Mouse (Mus musculus) hindbrain, embryonic 15.5 days (tissue): ENCODE results near the gene Sbp. TPM values are rescaled to one million over a fixed set of nuclear protein-coding genes. Genes with fewer than 3 reads are reported as not detected.
"Not testable (repeated sequence)": the region's sequence is repeated elsewhere in the genome, so short reads cannot be mapped to it uniquely, and the experiment has no call there.

ENCODE experiments used
- ATAC-seq: fragments of 200-750 bp; cut with Nextera tagmentation; 2 replicates; pipeline ENCODE4 v1.8.0; 2017; ENCODE audit warnings: low read depth, moderate number of reproducible peaks, moderate TSS enrichment; ENCODE audit not compliant: low FRiP score
- H3K27ac ChIP-seq: fragments of 300-500 bp; sonication (generic); replicated peaks from 2 replicates; pipeline ENCODE4 v1.5.1; 2015; ENCODE audit warnings: mild to moderate bottlenecking, inconsistent platforms
- H3K27me3 ChIP-seq: fragments of 300-500 bp; sonication (generic); 2 replicates; pipeline ENCODE4 v1.6.1; 2015; ENCODE audit warnings: control low read depth, inconsistent platforms
- H3K36me3 ChIP-seq: fragments of 300-500 bp; sonication (generic); 2 replicates; pipeline ENCODE4 v1.6.1; 2015; ENCODE audit warnings: control low read depth, inconsistent platforms
- H3K4me1 ChIP-seq: fragments of 300-500 bp; sonication (generic); replicated peaks from 2 replicates; pipeline ENCODE4 v1.6.1; 2015; ENCODE audit warnings: control low read depth, inconsistent platforms
- H3K4me2 ChIP-seq: fragments of 300-500 bp; sonication (generic); 2 replicates; pipeline ENCODE4 v1.6.1; 2015; ENCODE audit warnings: moderate library complexity, mild to moderate bottlenecking, inconsistent platforms
- H3K4me3 ChIP-seq: fragments of 300-500 bp; sonication (generic); 2 replicates; pipeline ENCODE4 v1.5.1; 2015; ENCODE audit warnings: mild to moderate bottlenecking, inconsistent platforms
- H3K9ac ChIP-seq: fragments of 300-500 bp; sonication (generic); 2 replicates; pipeline ENCODE4 v1.6.1; 2015; ENCODE audit warnings: inconsistent platforms
- H3K9me3 ChIP-seq: fragments of 300-500 bp; sonication (generic); 2 replicates; pipeline ENCODE4 v1.6.1; 2016; ENCODE audit warnings: control low read depth, inconsistent platforms
- WGBS: fragments of 180-500 bp; shearing (Covaris S2); methylation state at CpG from one replicate; pipeline ENCODE4 v1.1.7; 2015; 5-methylcytosine and 5-hydroxymethylcytosine counted together
- polyA plus RNA-seq: library from polyadenylated mRNA; unstranded; fragments of >200 nt; fragmentation: Nextera tagmentation; extraction: Ambion mirVana; gene quantifications from 2 replicates; pipeline ENCODE4 v1.2.1, GENCODE M21; 2015

Gene Sbp
- polyA plus RNA-seq: not detected in 2 replicates

- ATAC-seq: no peak
Observed at GRCm38 (mm10) chr17:23941372-23941771, at the start of gene Sbp. TSS of gene Sbp (plus strand) at chr17:23941672.

GRCm38 (mm10) chr17:23917158-23917557, 24.3 kb upstream of the Sbp start, which contains the start of gene Dcpp3:
TSS of gene Dcpp3 (plus strand) at chr17:23917458.
- H3K27ac ChIP-seq, H3K4me1 ChIP-seq, H3K4me2 ChIP-seq, H3K27me3 ChIP-seq, H3K4me3 ChIP-seq, ATAC-seq, H3K36me3 ChIP-seq, H3K9me3 ChIP-seq, H3K9ac ChIP-seq: not testable (repeated sequence)
- WGBS: 68% methylated on average over 4 of the region's 4 CpGs

More at GRCm38 (mm10) chr17:23941372-23941771, at the start of gene Sbp:
- Histone ChIP-seq H3K36me3 (no peaks in the 10 kb centered on the region), H3K27ac (no peak within 1 kb of the TSS), H3K9me3 (no peaks in the 10 kb centered on the region), H3K4me1 (no peaks in the 10 kb centered on the region), H3K4me3 (no peak within 1 kb of the TSS), H3K9ac (no peak within 1 kb of the TSS), H3K27me3 (no peaks in the 10 kb centered on the region), H3K4me2 (no peak within 1 kb of the TSS)

GRCm38 (mm10) chr17:23924531-23925007, 16.9 kb upstream of the Sbp start:
- ATAC-seq: peak; percentile 98
- peaks cover 14% of the 10 kb centered on the region for H3K4me1 ChIP-seq
- no peaks in the 10 kb centered on the region for H3K36me3 ChIP-seq
- peak overlapping the region; percentile 74 for H3K4me3 ChIP-seq
- under 1% methylated on average over 29 of the region's 29 CpGs for WGBS
- H3K4me2 ChIP-seq: peak overlapping the region; percentile 93
- no peaks in the 10 kb centered on the region for H3K27me3 ChIP-seq
- H3K9ac ChIP-seq: peak overlapping the region; percentile 59
- no peaks in the 10 kb centered on the region for H3K9me3 ChIP-seq
- H3K27ac ChIP-seq: peak overlapping the region; percentile 93

- peak; percentile 86 for ATAC-seq
- Histone ChIP-seq H3K4me1 (peaks cover 14% of the 10 kb centered on the region), H3K36me3 (no peaks in the 10 kb centered on the region), H3K27ac (peak overlapping the region; percentile 93), H3K27me3 (no peaks in the 10 kb centered on the region), H3K4me3 (peak overlapping the region; percentile 74), H3K9me3 (no peaks in the 10 kb centered on the region), H3K9ac (peak overlapping the region; percentile 59), H3K4me2 (peak overlapping the region; percentile 93)
- WGBS: under 1% methylated on average over 14 of the region's 14 CpGs
Observed at GRCm38 (mm10) chr17:23925090-23925493, 16.4 kb upstream of the Sbp start.

GRCm38 (mm10) chr17:23931157-23931556, 10.3 kb upstream of the Sbp start:
- Histone ChIP-seq H3K36me3 (no peaks in the 10 kb centered on the region), H3K27me3 (no peaks in the 10 kb centered on the region), H3K27ac (no peak overlapping the region), H3K4me2 (no peak overlapping the region), H3K9ac (no peak overlapping the region), H3K4me3 (no peak overlapping the region), H3K9me3 (no peaks in the 10 kb centered on the region), H3K4me1 (no peaks in the 10 kb centered on the region)
- no peak for ATAC-seq
- WGBS: 86% methylated on average over 5 of the region's 5 CpGs

GRCm38 (mm10) chr17:23947486-23947885, 6.0 kb downstream of the Sbp start:
- not testable (repeated sequence) for H3K9me3 ChIP-seq, H3K4me1 ChIP-seq, H3K9ac ChIP-seq, H3K4me3 ChIP-seq, H3K27me3 ChIP-seq, H3K36me3 ChIP-seq, ATAC-seq, H3K4me2 ChIP-seq, H3K27ac ChIP-seq
- 84% methylated on average over 4 of the region's 4 CpGs for WGBS

GRCm38 (mm10) chr17:23949068-23949467, 7.6 kb downstream of the Sbp start:
- ATAC-seq: no peak
- 95% methylated on average over 2 of the region's 2 CpGs for WGBS
- Histone ChIP-seq H3K4me3 (no peak overlapping the region), H3K9me3 (no peaks in the 10 kb centered on the region), H3K27me3 (no peaks in the 10 kb centered on the region), H3K4me2 (no peak overlapping the region), H3K9ac (no peak overlapping the region), H3K4me1 (no peaks in the 10 kb centered on the region), H3K27ac (no peak overlapping the region), H3K36me3 (no peaks in the 10 kb centered on the region)

- WGBS: 76% methylated on average over 4 of the region's 4 CpGs
- H3K4me1 ChIP-seq, H3K4me2 ChIP-seq, H3K36me3 ChIP-seq, H3K4me3 ChIP-seq, ATAC-seq, H3K9me3 ChIP-seq, H3K27me3 ChIP-seq, H3K27ac ChIP-seq, H3K9ac ChIP-seq: not testable (repeated sequence)
Observed at GRCm38 (mm10) chr17:23950828-23951227, 9.4 kb downstream of the Sbp start.

- H3K4me3 ChIP-seq: no peak within 1 kb of the TSS
- H3K9ac ChIP-seq: no peak within 1 kb of the TSS
- H3K36me3 ChIP-seq: no peaks in the 10 kb centered on the region
- 72% methylated on average over 5 of the region's 5 CpGs for WGBS
- H3K9me3 ChIP-seq: no peaks in the 10 kb centered on the region
- H3K27ac ChIP-seq: no peak within 1 kb of the TSS
- ATAC-seq: no peak
- no peaks in the 10 kb centered on the region for H3K4me1 ChIP-seq
- H3K4me2 ChIP-seq: no peak within 1 kb of the TSS
- no peaks in the 10 kb centered on the region for H3K27me3 ChIP-seq
Observed at GRCm38 (mm10) chr17:23955174-23955573, 13.7 kb downstream of the Sbp start, which contains the start of gene Sbpl. TSS of gene Sbpl (minus strand) at chr17:23955274.

GRCm38 (mm10) chr17:23960084-23960738, 18.7 kb downstream of the Sbp start:
- 41% methylated on average over 3 of the region's 3 CpGs for WGBS

GRCm38 (mm10) chr17:23961573-23962122, 20.2 kb downstream of the Sbp start:
- H3K36me3 ChIP-seq: no peaks in the 10 kb centered on the region
- no peak overlapping the region for H3K27ac ChIP-seq
- no peak overlapping the region for H3K4me3 ChIP-seq
- no peak overlapping the region for H3K9ac ChIP-seq
- ATAC-seq: no peak
- no peaks in the 10 kb centered on the region for H3K27me3 ChIP-seq
- H3K9me3 ChIP-seq: no peaks in the 10 kb centered on the region
- 0 out of 2 replicates have a peak, but pooled peaks cover 5% of the 10 kb centered on the region for H3K4me1 ChIP-seq
- 45% methylated on average over 4 of the region's 4 CpGs for WGBS
- H3K4me2 ChIP-seq: no peak overlapping the region

More at GRCm38 (mm10) chr17:23960084-23960738, 18.7 kb downstream of the Sbp start:
- Histone ChIP-seq H3K27me3 (no peaks in the 10 kb centered on the region), H3K27ac (no peak overlapping the region), H3K9ac (no peak overlapping the region), H3K4me3 (no peak overlapping the region), H3K4me2 (no peak overlapping the region), H3K36me3 (no peaks in the 10 kb centered on the region), H3K9me3 (no peaks in the 10 kb centered on the region), H3K4me1 (no peaks in the 10 kb centered on the region)
- ATAC-seq: peak; percentile 94

- ATAC-seq: no peak
- H3K36me3 ChIP-seq: no peaks in the 10 kb centered on the region
- no peaks in the 10 kb centered on the region for H3K9me3 ChIP-seq
- no peak overlapping the region for H3K27ac ChIP-seq
- H3K9ac ChIP-seq: no peak overlapping the region
- WGBS: 26% methylated on average over 6 of the region's 6 CpGs
- no peak overlapping the region for H3K4me2 ChIP-seq
- 0 out of 2 replicates have a peak, but pooled peaks cover 5% of the 10 kb centered on the region for H3K4me1 ChIP-seq
- H3K4me3 ChIP-seq: no peak overlapping the region
- H3K27me3 ChIP-seq: no peaks in the 10 kb centered on the region
Observed at GRCm38 (mm10) chr17:23965805-23966425, 24.4 kb downstream of the Sbp start.
